Mouse (Mus musculus) ES-Bruce4 (cell line): ENCODE measurements around the gene Lig1.

ENCODE experiments used
- CTCF ChIP-seq: IDR thresholded peaks from one replicate; pipeline ENCODE4 v1.8.1; 2011; ENCODE audit warnings: low read depth, low read length
- EP300 ChIP-seq: IDR thresholded peaks from 2 replicates; pipeline ENCODE4 v1.6.1; 2011; ENCODE audit warnings: low read depth, low read length; ENCODE audit not compliant: insufficient read depth
- POLR2A ChIP-seq: IDR thresholded peaks from one replicate; pipeline ENCODE4 v1.8.1; 2011; ENCODE audit warnings: low read length; ENCODE audit not compliant: insufficient read depth

DNA sequence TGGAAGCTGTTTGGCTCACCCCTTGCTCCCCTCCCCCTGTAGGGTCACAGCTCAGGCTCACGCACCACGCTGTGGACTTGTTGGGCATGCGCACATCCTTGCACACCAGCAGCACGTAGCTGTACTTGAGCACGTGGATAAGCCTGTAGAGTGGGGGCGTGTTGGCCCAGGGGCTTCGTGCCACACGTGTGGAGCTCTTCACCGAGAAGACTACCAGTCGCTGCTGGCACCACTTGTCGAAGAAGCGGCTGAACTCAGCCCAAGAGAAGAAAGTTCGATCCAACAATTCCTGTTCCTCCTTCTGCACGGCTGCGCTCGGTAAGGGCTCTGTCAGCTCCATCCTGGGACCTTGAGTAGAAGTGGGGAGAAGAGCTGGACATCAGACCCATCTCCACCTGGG, at the start of gene Lig1:
- TF ChIP-seq CTCF (no peak), EP300 (no peak), POLR2A (no peak)
